Mouse (Mus musculus): Measurements from ENCODE around the gene Paqr5. TPM values are rescaled to one million over a fixed set of nuclear protein-coding genes. Genes with fewer than 3 reads are reported as not detected.

The Paqr5 gene
- 0.15 TPM for polyA plus RNA-seq (2017; shearing (Covaris generic))

GRCm38 (mm10) chr9:62026600-62026999 lies at the start of gene Paqr5:
TSS of gene Paqr5 (minus strand) at chr9:62026856.

GRCm38 (mm10) chr9:61946623-61947401 lies 79.8 kb downstream of the Paqr5 start, which contains the start of gene Kif23:
TSS of gene Kif23 (minus strand) at chr9:61946774.

GRCm38 (mm10) chr9:61914203-61914916 lies 112.3 kb downstream of the Paqr5 start, which contains the start of gene Rplp1:
TSS of gene Rplp1 (minus strand) at chr9:61914542.

Other genes starting within 250 kb of the Paqr5 start
- 1,847 TPM for gene Rplp1, start 112.3 kb downstream of the Paqr5 start, polyA plus RNA-seq (2017; shearing (Covaris generic))
- gene Kif23, start 80.1 kb downstream of the Paqr5 start, polyA plus RNA-seq (2017; shearing (Covaris generic)) = 12.6 TPM
- gene Glce, start 95.8 kb upstream of the Paqr5 start, polyA plus RNA-seq (2017; shearing (Covaris generic)) = 9.7 TPM

Measured in effector memory CD4-positive, alpha-beta T cell, adult 5 months (primary cell).